Mouse (Mus musculus) MEL (cell line): ENCODE measurements around the gene Stt3b.

Experiments used
- RAD21 ChIP-seq: IDR thresholded peaks from 2 replicates; pipeline ENCODE4 v1.6.1; 2011; ENCODE audit warnings: mild to moderate bottlenecking, low read depth, low read length, improper control_type of control experiment
- SIN3A ChIP-seq: IDR thresholded peaks from 2 replicates; pipeline ENCODE4 v1.6.1; 2012; ENCODE audit warnings: low read length, improper control_type of control experiment, inconsistent platforms
- TAL1 ChIP-seq: IDR thresholded peaks from 2 replicates; pipeline ENCODE4 v1.6.1; 2012; ENCODE audit warnings: mild to moderate bottlenecking, inconsistent platforms, low read length, moderate library complexity, mixed read lengths
- USF1 ChIP-seq: IDR thresholded peaks from 2 replicates; pipeline ENCODE4 v1.6.1; 2014; ENCODE audit warnings: low read depth, mild to moderate bottlenecking, inconsistent platforms, low read length, improper control_type of control experiment, moderate library complexity

GRCm38 (mm10) chr9:115243630-115244029, 66.6 kb downstream of the Stt3b start:
- TF ChIP-seq RAD21 (no peak), SIN3A (no peak), USF1 (no peak), TAL1 (no peak)
